Mouse (Mus musculus): ENCODE results near the gene Ap2a1. TPM values are rescaled to one million over a fixed set of nuclear protein-coding genes. Genes with fewer than 3 reads are reported as not detected.

Gene Ap2a1
- polyA plus RNA-seq, 1 experiment from 2014 or later = 69.5 TPM

GRCm38 (mm10) chr7:44960512-44960910 lies 31.2 kb upstream of the Ap2a1 start:
- Histone ChIP-seq H3K4me1 (peaks cover 7% of the 10 kb centered on the region; the same call in 1 of the 2 replicates), H3K4me3 (no peak overlapping the region), H3K27me3 (ENCODE audit: poor library complexity, severe bottlenecking) (no peaks in the 10 kb centered on the region), H3K27ac (no peak overlapping the region), H3K9me3 (no peaks in the 10 kb centered on the region), H3K36me3 (replicated peaks) (peaks cover 63% of the 10 kb centered on the region)
- 93% methylated on average over 13 of the region's 13 CpGs for WGBS
- DNase-seq (ENCODE audit: extremely low spot score, low spot score) = no peak

- Histone ChIP-seq H3K27ac (no peak overlapping the region), H3K36me3 (replicated peaks) (peaks cover 58% of the 10 kb centered on the region), H3K9me3 (no peaks in the 10 kb centered on the region), H3K27me3 (ENCODE audit: poor library complexity, severe bottlenecking) (no peaks in the 10 kb centered on the region), H3K4me3 (no peak overlapping the region), H3K4me1 (peaks cover 7% of the 10 kb centered on the region; the same call in 1 of the 2 replicates)
- WGBS = 92% methylated on average over 10 of the region's 10 CpGs
- DNase-seq (ENCODE audit: extremely low spot score, low spot score) = no peak
These were observed 30.7 kb upstream of the Ap2a1 start for GRCm38 (mm10) chr7:44959874-44960511.

GRCm38 (mm10) chr7:44959281-44959680 lies 30.0 kb upstream of the Ap2a1 start:
- Histone ChIP-seq H3K27ac (no peak overlapping the region), H3K4me3 (no peak overlapping the region), H3K9me3 (no peaks in the 10 kb centered on the region), H3K4me1 (peaks cover 7% of the 10 kb centered on the region; the same call in 1 of the 2 replicates), H3K36me3 (replicated peaks) (peaks cover 54% of the 10 kb centered on the region), H3K27me3 (ENCODE audit: poor library complexity, severe bottlenecking) (no peaks in the 10 kb centered on the region)
- no peak for DNase-seq (ENCODE audit: extremely low spot score, low spot score)
- WGBS = 85% methylated on average over 8 of the region's 8 CpGs

- H3K27me3 ChIP-seq (ENCODE audit: poor library complexity, severe bottlenecking) = no peaks in the 10 kb centered on the region
- no peaks in the 10 kb centered on the region for H3K9me3 ChIP-seq
- no peak overlapping the region for H3K4me3 ChIP-seq
- WGBS = 63% methylated on average over 7 of the region's 7 CpGs
- H3K4me1 ChIP-seq = peaks cover 7% of the 10 kb centered on the region
- H3K27ac ChIP-seq = no peak overlapping the region
- peaks cover 44% of the 10 kb centered on the region for H3K36me3 ChIP-seq (replicated peaks)
- DNase-seq (ENCODE audit: extremely low spot score, low spot score) = no peak
These were observed 28.9 kb upstream of the Ap2a1 start for GRCm38 (mm10) chr7:44958208-44958607.

- DNase-seq (ENCODE audit: extremely low spot score, low spot score) = peak; percentile 12
- no peak overlapping the region for H3K4me3 ChIP-seq
- peaks cover 16% of the 10 kb centered on the region for H3K4me1 ChIP-seq
- H3K36me3 ChIP-seq (replicated peaks) = peaks cover 36% of the 10 kb centered on the region
- no peaks in the 10 kb centered on the region for H3K9me3 ChIP-seq
- no peak overlapping the region for H3K27ac ChIP-seq
- 80% methylated on average over 20 of the region's 20 CpGs for WGBS
- 0 out of 2 replicates have a peak, but pooled peaks cover 2% of the 10 kb centered on the region for H3K27me3 ChIP-seq (ENCODE audit: poor library complexity, severe bottlenecking)
These were observed 28.0 kb upstream of the Ap2a1 start for GRCm38 (mm10) chr7:44957183-44957835.

GRCm38 (mm10) chr7:44956266-44956665 lies 27.0 kb upstream of the Ap2a1 start:
- no peak overlapping the region for H3K4me3 ChIP-seq
- DNase-seq (ENCODE audit: extremely low spot score, low spot score) = peak; percentile 14
- 67% methylated on average over 6 of the region's 6 CpGs for WGBS
- no peak overlapping the region for H3K27ac ChIP-seq
- H3K27me3 ChIP-seq (ENCODE audit: poor library complexity, severe bottlenecking) = peaks cover 12% of the 10 kb centered on the region
- no peaks in the 10 kb centered on the region for H3K9me3 ChIP-seq
- peaks cover 26% of the 10 kb centered on the region for H3K36me3 ChIP-seq (replicated peaks)
- H3K4me1 ChIP-seq = peaks cover 26% of the 10 kb centered on the region

- Histone ChIP-seq H3K27me3 (ENCODE audit: poor library complexity, severe bottlenecking) (peaks cover 18% of the 10 kb centered on the region), H3K36me3 (replicated peaks) (peaks cover 19% of the 10 kb centered on the region), H3K4me1 (peaks cover 32% of the 10 kb centered on the region), H3K27ac (no peak overlapping the region), H3K9me3 (no peaks in the 10 kb centered on the region), H3K4me3 (no peak overlapping the region)
- WGBS = 58% methylated on average over 5 of the region's 5 CpGs
- peak; percentile 7 for DNase-seq (ENCODE audit: extremely low spot score, low spot score)
These were observed 26.3 kb upstream of the Ap2a1 start for GRCm38 (mm10) chr7:44955628-44956027.

- Histone ChIP-seq H3K4me1 (peaks cover 32% of the 10 kb centered on the region), H3K4me3 (no peak overlapping the region), H3K9me3 (no peaks in the 10 kb centered on the region), H3K36me3 (replicated peaks) (peaks cover 8% of the 10 kb centered on the region), H3K27ac (no peak overlapping the region), H3K27me3 (ENCODE audit: poor library complexity, severe bottlenecking) (peaks cover 31% of the 10 kb centered on the region)
- peak; percentile 14 for DNase-seq (ENCODE audit: extremely low spot score, low spot score)
- WGBS = 82% methylated on average over 12 of the region's 12 CpGs
These were observed 25.0 kb upstream of the Ap2a1 start for GRCm38 (mm10) chr7:44954091-44954885.

GRCm38 (mm10) chr7:44953561-44953960 lies 24.3 kb upstream of the Ap2a1 start:
- no peaks in the 10 kb centered on the region for H3K9me3 ChIP-seq
- peaks cover under 1% of the 10 kb centered on the region; the same call in 1 of the 2 replicates for H3K36me3 ChIP-seq (replicated peaks)
- H3K27me3 ChIP-seq (ENCODE audit: poor library complexity, severe bottlenecking) = peaks cover 35% of the 10 kb centered on the region
- 59% methylated on average over 14 of the region's 14 CpGs for WGBS
- H3K4me1 ChIP-seq = peaks cover 32% of the 10 kb centered on the region
- 0 out of 2 replicates have a peak overlapping the region, but pooled peaks have one; percentile 36 for H3K27ac ChIP-seq
- DNase-seq (ENCODE audit: extremely low spot score, low spot score) = no peak
- 0 out of 2 replicates have a peak overlapping the region, but pooled peaks have one; percentile 7 for H3K4me3 ChIP-seq

GRCm38 (mm10) chr7:44952611-44953306 lies 23.5 kb upstream of the Ap2a1 start:
- H3K27ac ChIP-seq = peak overlapping the region; percentile 83
- H3K4me1 ChIP-seq = peaks cover 37% of the 10 kb centered on the region
- peak overlapping the region; percentile 55 for H3K4me3 ChIP-seq
- whole genome bisulfite sequencing = 7% methylated on average over 24 of the region's 24 CpGs
- peaks cover 41% of the 10 kb centered on the region for H3K27me3 ChIP-seq (ENCODE audit: poor library complexity, severe bottlenecking)
- no peaks in the 10 kb centered on the region for H3K36me3 ChIP-seq (replicated peaks)
- DNase-seq (ENCODE audit: extremely low spot score, low spot score) = peak; percentile 94
- no peaks in the 10 kb centered on the region for H3K9me3 ChIP-seq

GRCm38 (mm10) chr7:44951960-44952359 lies 22.7 kb upstream of the Ap2a1 start:
- Histone ChIP-seq H3K36me3 (replicated peaks) (no peaks in the 10 kb centered on the region), H3K27ac (peak overlapping the region; percentile 83), H3K4me3 (peak overlapping the region; percentile 55), H3K9me3 (no peaks in the 10 kb centered on the region), H3K4me1 (peaks cover 33% of the 10 kb centered on the region), H3K27me3 (ENCODE audit: poor library complexity, severe bottlenecking) (peaks cover 41% of the 10 kb centered on the region)
- under 1% methylated on average over 10 of the region's 10 CpGs for WGBS
- peak; percentile 62 for DNase-seq (ENCODE audit: extremely low spot score, low spot score)

- H3K4me3 ChIP-seq = no peak overlapping the region
- WGBS = 78% methylated on average over 6 of the region's 6 CpGs
- peaks cover 41% of the 10 kb centered on the region for H3K27me3 ChIP-seq (ENCODE audit: poor library complexity, severe bottlenecking)
- peaks cover 31% of the 10 kb centered on the region for H3K4me1 ChIP-seq
- H3K27ac ChIP-seq = no peak overlapping the region
- H3K36me3 ChIP-seq (replicated peaks) = no peaks in the 10 kb centered on the region
- no peak for DNase-seq (ENCODE audit: extremely low spot score, low spot score)
- no peaks in the 10 kb centered on the region for H3K9me3 ChIP-seq
These were observed 20.6 kb upstream of the Ap2a1 start for GRCm38 (mm10) chr7:44949922-44950321.

All from forebrain, embryonic 10.5 days (tissue).